Mouse (Mus musculus) cerebellum, adult 11-12 months (tissue): ENCODE results near the gene Gpx3.

ENCODE experiments used
- DNase-seq: peaks from one replicate; pipeline ENCODE4 v3.0.0; 2022

Gene Gpx3

GRCm38 (mm10) chr11:54913841-54914240, 11.6 kb downstream of the Gpx3 start:
- no peak for DNase-seq

GRCm38 (mm10) chr11:54917461-54917860, 15.2 kb downstream of the Gpx3 start:
- no peak for DNase-seq

DNA sequence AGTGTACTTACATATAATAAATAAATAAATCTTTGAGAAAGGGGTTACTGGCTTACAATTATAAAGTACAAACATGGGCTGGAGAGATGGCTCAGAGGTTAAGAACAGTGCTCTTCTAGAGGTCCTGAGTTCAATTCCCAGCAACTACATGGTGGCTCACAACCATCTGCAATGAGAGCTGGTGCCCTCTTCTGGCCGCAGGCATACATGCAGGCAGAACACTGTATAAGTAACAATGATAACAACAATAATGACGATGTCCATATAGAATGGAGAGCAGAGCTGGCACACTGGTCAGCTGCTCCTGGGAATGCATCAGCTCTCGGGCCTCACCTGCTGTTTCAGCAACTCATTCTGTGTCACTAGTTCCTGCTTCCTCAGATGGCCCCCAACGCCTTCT, 16.0 kb downstream of the Gpx3 start:
- no peak for DNase-seq

- no peak for DNase-seq
Measured at GRCm38 (mm10) chr11:54920127-54920972, 18.1 kb downstream of the Gpx3 start.

GRCm38 (mm10) chr11:54920973-54921580, 18.8 kb downstream of the Gpx3 start:
- no peak for DNase-seq

DNA sequence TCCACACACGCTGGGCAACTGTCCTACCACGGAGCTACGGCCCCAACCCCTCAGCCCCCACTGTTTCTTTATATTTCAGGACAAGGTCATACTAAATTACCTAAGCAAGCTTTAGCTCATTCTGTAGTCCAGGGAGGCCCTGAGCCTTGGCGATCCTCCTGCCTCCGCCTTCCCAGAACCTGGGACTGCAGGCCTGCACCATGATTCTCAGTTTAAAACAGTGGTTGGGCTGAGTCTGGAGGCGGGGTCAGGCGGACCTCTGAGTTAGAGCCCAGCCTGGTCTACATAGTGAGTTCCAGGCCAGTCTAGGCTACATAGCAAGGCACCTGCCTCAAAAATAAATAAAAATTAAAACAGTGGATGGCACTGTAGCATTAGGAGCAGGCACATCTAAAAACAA, 19.5 kb downstream of the Gpx3 start:
- no peak for DNase-seq

- no peak for DNase-seq
Measured at GRCm38 (mm10) chr11:54922488-54922887, 20.2 kb downstream of the Gpx3 start.

DNA sequence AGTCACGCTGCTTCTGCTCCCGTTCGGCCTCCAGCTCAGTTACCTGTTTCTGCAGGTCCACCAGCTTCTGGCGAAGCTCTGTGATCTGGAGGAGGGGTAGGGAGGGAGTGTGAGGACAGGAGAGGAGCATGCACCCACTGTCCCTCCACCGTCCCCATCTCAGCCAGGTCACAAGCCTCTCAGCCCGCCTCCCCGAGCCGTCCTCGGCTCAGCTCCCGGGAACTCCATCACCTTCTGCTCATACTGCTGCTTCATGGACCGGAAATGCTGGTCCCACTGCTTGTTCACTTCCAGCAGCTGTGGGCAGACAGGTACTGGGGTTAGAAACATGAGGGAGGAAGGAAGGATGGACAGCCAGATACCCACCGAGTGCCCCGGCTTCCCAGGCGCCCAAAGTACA, 21.9 kb downstream of the Gpx3 start:
- no peak for DNase-seq

GRCm38 (mm10) chr11:54927346-54928140, 25.3 kb downstream of the Gpx3 start:
- DNase-seq = peak; percentile 46

DNA sequence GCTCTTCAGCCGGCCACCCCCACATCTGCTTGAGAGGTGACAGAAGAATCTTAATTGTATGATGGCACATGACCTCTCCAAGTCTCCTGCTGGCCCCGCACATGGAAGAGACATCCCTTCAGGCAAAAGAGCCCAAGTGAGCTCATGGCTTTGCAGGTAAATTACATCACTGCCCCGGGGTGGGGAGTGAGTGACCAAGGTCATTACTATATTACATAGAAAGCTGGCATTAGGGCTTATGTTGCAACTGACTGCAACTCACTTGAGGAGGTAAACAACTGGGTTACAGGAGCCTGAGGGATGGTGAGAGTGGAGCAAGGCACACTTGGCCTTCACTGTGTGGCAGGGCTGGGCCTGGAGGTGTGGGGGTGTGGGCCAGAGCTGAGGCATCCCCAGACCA, 26.0 kb downstream of the Gpx3 start:
- no peak for DNase-seq

DNA sequence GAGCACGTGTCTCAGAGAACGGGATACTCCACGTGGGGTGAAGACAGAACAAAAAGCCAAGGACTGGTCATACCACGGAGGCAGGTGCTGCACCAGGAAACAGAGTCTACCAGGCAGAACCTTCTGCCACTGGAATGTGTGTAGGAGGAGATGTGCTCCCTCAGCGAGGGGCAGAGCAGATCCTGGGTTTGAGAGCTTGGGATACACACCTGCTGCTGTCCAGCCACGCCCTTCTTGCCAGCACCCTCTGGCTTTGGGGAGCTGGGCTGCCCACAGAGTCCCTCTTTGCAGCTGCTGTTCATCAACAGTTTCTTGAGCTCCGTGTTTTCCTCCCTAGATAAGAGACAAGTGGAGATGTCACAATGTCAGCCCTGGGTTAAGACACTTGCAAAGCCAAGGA, 26.6 kb downstream of the Gpx3 start:
- no peak for DNase-seq

DNA sequence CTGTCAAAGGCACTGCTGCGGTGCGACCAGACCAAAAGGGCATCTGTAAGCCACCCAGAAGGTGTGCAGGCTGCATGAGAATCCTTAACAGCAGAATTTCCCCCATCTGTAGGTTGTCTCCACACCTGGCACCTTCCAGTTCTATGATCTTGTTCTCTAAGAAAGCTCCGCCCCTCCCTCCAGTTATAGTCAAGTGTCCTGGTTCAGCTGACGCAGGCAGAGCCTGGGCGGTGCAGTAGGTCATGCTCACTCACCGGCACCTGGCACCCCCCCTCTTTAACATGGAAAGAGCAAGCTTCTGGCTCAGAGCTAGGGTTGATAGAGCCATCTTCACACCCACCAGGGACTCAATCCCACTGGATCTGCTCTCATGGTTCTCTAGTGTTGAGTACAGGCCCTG, 27.0 kb downstream of the Gpx3 start:
- DNase-seq = no peak

DNA sequence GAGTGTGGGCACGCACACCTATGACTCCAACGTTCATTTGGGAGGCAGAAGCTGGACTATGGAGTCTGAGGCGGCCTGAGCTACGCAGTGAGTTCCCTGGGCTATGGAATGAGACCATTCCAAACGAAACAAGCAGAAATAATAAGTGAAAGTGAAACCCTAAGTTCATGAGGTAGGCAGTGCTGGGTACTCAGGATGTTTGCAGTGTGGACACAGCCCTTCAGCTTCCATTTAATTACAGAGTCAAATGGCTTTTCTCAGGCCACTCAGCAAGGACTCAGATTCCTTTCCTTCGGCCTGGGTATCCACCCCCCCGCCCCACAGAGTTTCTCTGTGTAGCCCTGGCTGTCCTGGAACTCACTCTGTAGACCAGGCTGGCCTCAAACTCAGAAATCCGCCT, 27.5 kb downstream of the Gpx3 start:
- no peak for DNase-seq

GRCm38 (mm10) chr11:54930318-54930979, 28.2 kb downstream of the Gpx3 start:
- DNase-seq = peak; percentile 58

GRCm38 (mm10) chr11:54931405-54932093, 29.3 kb downstream of the Gpx3 start:
- DNase-seq = no peak

GRCm38 (mm10) chr11:54932540-54932939, 30.3 kb downstream of the Gpx3 start:
- no peak for DNase-seq

DNA sequence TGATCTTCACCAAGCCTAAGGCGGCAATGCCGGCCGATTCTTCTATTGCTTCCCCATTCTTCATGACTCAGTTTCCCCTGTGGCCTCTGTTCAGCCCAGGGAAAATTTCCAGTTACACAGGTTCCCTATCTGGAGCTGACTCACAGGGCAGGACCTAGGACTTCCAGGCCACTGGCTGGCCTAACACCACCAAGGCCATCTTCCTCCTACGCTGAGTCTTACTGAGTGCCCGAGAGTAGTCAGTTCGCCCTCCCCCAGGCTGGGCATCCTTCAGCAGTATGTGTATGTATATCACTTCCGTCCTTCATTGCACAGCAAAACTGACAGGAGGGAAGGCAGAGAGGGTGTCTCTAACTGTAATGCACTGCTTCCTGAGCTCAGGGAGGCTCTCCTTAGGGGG, 31.9 kb downstream of the Gpx3 start:
- DNase-seq = no peak

- DNase-seq = no peak
Measured at GRCm38 (mm10) chr11:54936035-54936770, 34.0 kb downstream of the Gpx3 start.

DNA sequence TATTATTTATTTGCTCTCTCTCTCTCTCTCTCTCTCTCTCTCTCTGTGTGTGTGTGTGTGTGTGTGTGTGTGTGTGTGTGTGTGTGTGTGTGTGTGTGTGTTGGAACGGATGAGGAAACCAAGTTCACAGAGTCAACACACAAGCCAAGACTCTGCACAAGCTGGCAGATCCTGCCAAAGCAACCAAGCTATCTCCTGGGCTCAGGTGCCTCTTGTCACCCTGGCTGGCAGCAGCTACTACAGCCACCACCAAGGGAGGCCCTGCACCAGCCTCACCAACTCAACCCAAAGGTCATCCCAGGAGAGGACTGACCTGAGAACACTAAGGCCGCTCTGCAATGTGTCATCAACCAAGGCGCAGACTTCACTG, 34.5 kb downstream of the Gpx3 start:
- no peak for DNase-seq

DNA sequence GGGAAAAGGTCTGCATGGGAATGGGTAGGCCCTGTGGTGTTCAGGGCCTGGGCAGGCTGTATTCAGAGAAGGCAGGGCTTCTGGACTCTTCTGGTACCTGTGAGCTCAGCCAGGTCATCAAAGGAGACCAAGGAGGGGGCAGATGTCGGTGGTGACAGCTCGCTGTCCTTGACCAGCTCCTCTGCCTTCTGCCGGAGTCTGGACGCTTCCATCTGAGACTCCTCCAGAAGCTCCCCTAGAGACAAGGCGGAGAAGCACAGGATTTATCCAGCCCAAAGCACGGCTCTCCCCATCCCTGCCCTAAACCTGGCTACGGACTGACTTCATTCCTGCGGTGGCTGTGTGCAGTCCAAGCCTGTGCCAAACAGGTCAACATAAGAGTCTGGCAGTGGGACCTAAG, 37.2 kb downstream of the Gpx3 start:
- no peak for DNase-seq

DNA sequence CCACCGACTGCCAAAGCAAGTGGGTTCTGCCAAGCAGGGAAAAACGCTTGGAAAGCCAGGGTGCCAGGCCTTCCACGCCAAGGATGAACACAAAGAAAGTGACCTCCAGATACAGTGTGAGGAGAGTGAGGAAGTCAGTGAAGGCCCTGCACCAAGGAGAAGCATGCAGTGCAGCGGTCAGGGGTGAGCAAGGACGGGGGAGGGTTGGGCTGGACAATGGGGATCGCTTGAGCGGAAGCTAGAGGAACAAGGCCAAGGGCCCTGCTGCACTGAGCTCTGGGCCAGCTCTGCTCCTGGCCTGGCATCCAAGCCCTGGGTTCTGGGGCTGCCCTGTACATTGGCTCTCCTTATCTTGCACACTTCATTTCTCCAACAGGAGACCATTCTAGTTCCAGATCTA, 37.8 kb downstream of the Gpx3 start:
- peak; percentile 64 for DNase-seq

DNA sequence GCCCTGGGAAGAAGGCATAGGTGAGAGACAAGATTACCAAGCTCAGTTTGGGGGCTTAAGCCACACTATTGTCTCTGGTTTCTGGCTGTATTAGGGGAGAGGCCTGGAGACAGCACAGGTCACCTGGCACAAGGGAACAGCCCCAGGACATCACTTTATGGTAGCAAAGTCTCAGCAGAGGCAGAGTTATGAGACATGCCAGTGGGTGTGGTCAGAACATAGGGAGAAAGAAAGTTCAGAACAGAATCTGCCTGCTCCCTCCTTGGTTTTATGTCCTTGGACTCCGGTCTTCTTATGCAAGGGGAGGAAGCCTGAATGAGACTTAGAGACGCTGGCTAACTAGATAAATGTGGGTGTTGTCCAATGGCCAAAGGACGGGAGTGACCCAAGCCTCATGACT, 42.4 kb downstream of the Gpx3 start:
- no peak for DNase-seq
